Mouse (Mus musculus): ENCODE data around the gene Ehbp1l1.

GRCm38 (mm10) chr19:5743576-5743975 lies 17.5 kb upstream of the Ehbp1l1 start:
- no peak for TF ChIP-seq E2F4 (IDR thresholded peaks at IDR 0.05; ENCODE audit: insufficient replicate concordance, low read depth, low read length)
- no peak for TF ChIP-seq CTCF (conservative IDR thresholded peaks at IDR 0.05 in 1 of 2, IDR thresholded peaks at IDR 0.05 in 1 of 2; ENCODE audit: low read depth in 2 of 2, low read length in 2 of 2)
- TF ChIP-seq NRF1 (IDR thresholded peaks at IDR 0.05; ENCODE audit: low read depth, low read length), result no peak
- TF ChIP-seq RCOR1 (conservative IDR thresholded peaks at IDR 0.05; ENCODE audit: low read depth, low read length), result no peak
- TF ChIP-seq EP300 (IDR thresholded peaks at IDR 0.05; ENCODE audit: low read length), result no peak
- no peak for TF ChIP-seq ZKSCAN1 (IDR thresholded peaks at IDR 0.05; ENCODE audit: borderline replicate concordance, low read depth, low read length)
- no peak for TF ChIP-seq BHLHE40 (IDR thresholded peaks at IDR 0.05; ENCODE audit: low read depth, low read length)
- TF ChIP-seq MAX (IDR thresholded peaks at IDR 0.05; ENCODE audit: low read length), result no peak
